ENCODE assay signal across 13 mouse cellular contexts in the genomic region with DNA sequence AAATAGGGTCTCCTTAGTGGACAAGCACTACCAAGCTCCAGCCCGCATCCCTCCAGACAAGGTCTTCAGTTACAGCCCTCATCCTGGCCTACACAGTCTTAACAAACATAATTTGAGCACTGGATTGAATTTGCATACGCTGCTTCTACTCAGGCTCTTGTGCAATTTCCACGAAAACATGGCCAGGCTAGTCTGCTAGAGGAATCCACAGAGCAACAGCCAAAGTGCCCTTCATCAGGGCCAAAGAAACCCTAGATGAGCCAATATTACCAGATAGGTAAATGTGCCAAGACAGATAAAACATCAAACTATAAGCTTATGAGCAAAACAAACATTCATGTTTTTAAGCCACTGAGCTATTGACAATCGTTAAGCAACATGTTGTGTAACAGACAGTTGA.
"Had no signal": no experiment of that assay in that cellular context is flagged by ENCODE, and none has a peak within 500 bp of the region (broad histone marks: within the 10 kb centered on the region; RNA-seq: fewer than 3 reads in every experiment).

No protein-coding gene starts in this region.

- H3K27me3 ChIP-seq: midbrain, embryonic 13.5 days had no signal

- H3K9me3 ChIP-seq: limb, embryonic 10.5 days; midbrain, embryonic 13.5 days had no signal

- H3K4me3 ChIP-seq: left cerebral cortex, adult 2 months; limb, embryonic 10.5 days; midbrain, embryonic 13.5 days had no signal

- H3K36me3 ChIP-seq: midbrain, embryonic 13.5 days had no signal

- DNase-seq: kidney, adult 11 months; kidney, adult 9 months; kidney, postnatal 10 days; lung, embryonic 14.5 days; lung, postnatal 14 days; right cerebral cortex, adult 18-20 months; right cerebral cortex, postnatal 25 days; thymus, postnatal 4 days had no signal

- H3K4me2 ChIP-seq: lung, embryonic 14.5 days; midbrain, embryonic 13.5 days had no signal

- ATAC-seq: midbrain, embryonic 13.5 days had no signal

- H3K9ac ChIP-seq: liver, embryonic 14.5 days; lung, embryonic 14.5 days; midbrain, embryonic 13.5 days had no signal

- H3K27ac ChIP-seq: left cerebral cortex, adult 2 months; limb, embryonic 10.5 days; liver, embryonic 14.5 days; macrophage; midbrain, embryonic 13.5 days had no signal

- H3K4me1 ChIP-seq: limb, embryonic 10.5 days; midbrain, embryonic 13.5 days had no signal
